Mouse (Mus musculus) erythroblast, embryonic 14.5 days (primary cell): ENCODE results near the gene Kctd11. TPM values are rescaled to one million over a fixed set of nuclear protein-coding genes. Genes with fewer than 3 reads are reported as not detected.
"Not testable (repeated sequence)": the region's sequence is repeated elsewhere in the genome, so short reads cannot be mapped to it uniquely, and the experiment has no call there.

Experiments
- H3K27me3 ChIP-seq: 2 replicates; pipeline ENCODE4 v1.6.1; 2012; ENCODE audit warnings: inconsistent platforms; ENCODE audit not compliant: control insufficient read depth
- H3K36me3 ChIP-seq: 2 replicates; pipeline ENCODE4 v1.6.1; 2012; ENCODE audit warnings: mild to moderate bottlenecking, inconsistent platforms; ENCODE audit not compliant: control insufficient read depth
- H3K4me1 ChIP-seq: 2 replicates; pipeline ENCODE4 v1.6.1; 2012; ENCODE audit warnings: inconsistent platforms; ENCODE audit not compliant: control insufficient read depth
- H3K4me3 ChIP-seq: replicated peaks from 2 replicates; pipeline ENCODE3; 2012; ENCODE audit warnings: moderate library complexity, mild to moderate bottlenecking, inconsistent platforms
- H3K9me3 ChIP-seq: 2 replicates; pipeline ENCODE4 v1.6.1; 2012; ENCODE audit warnings: low read length, inconsistent platforms, mixed read lengths; ENCODE audit not compliant: control insufficient read depth
- GATA1 ChIP-seq: IDR thresholded peaks from 2 replicates; pipeline ENCODE4 v1.6.1; 2012; ENCODE audit warnings: low read length, inconsistent platforms, mixed read lengths
- TAL1 ChIP-seq: IDR thresholded peaks from 3 replicates; pipeline ENCODE4 v1.6.1; 2012; ENCODE audit warnings: low read length, inconsistent platforms, mixed read lengths
- polyA plus RNA-seq: library from polyadenylated mRNA; stranded (reverse); fragments of >175 nt; gene quantifications from 2 replicates; pipeline ENCODE4 v1.2.3, GENCODE M21; 2012

The Kctd11 gene
- polyA plus RNA-seq, 1 experiment = 0.02 TPM

DNA sequence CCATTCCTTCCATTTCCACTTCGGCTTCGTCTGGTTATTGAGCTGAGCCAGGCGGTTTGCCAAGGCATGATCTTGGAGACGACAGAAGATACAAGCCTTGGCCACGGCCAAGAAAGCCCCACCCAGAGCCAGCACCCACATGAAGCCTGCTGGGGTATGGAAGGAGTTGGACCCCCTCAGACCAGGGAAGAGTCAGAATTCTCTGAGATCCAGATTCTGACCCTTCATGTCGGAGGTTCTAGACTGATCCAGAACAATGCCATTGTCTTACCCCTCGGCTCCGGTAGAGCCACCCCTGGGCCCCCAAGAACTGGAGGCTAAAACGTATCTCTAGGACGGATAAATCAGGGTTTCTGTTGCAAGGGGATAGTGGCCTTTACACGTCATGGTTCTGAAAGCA lies 3.3 kb downstream of the Kctd11 start, which contains the start of gene Tmem95:
TSS of gene Tmem95 (minus strand) at position 141 of the 400 bp plus-strand sequence.
- no peaks in the 10 kb centered on the region for H3K9me3 ChIP-seq
- H3K27me3 ChIP-seq = peaks cover 13% of the 10 kb centered on the region
- no peaks in the 10 kb centered on the region for H3K36me3 ChIP-seq
- peak within 1 kb of the TSS; percentile 1 for H3K4me3 ChIP-seq
- H3K4me1 ChIP-seq = peaks cover 86% of the 10 kb centered on the region
- no peak for TF ChIP-seq GATA1
- no peak for TF ChIP-seq TAL1

GRCm38 (mm10) chr11:69876867-69877266 lies 4.3 kb downstream of the Kctd11 start:
- Histone ChIP-seq H3K27me3 (peaks cover 11% of the 10 kb centered on the region), H3K9me3 (no peaks in the 10 kb centered on the region), H3K36me3 (no peaks in the 10 kb centered on the region), H3K4me1 (peaks cover 88% of the 10 kb centered on the region), H3K4me3 (peak overlapping the region; percentile 1)
- no peak for TF ChIP-seq TAL1
- TF ChIP-seq GATA1 = no peak

GRCm38 (mm10) chr11:69876186-69876585 lies 5.0 kb downstream of the Kctd11 start:
- Histone ChIP-seq H3K27me3 (peaks cover 5% of the 10 kb centered on the region), H3K9me3 (no peaks in the 10 kb centered on the region), H3K4me1 (peaks cover 83% of the 10 kb centered on the region), H3K4me3 (no peak overlapping the region), H3K36me3 (no peaks in the 10 kb centered on the region)
- TF ChIP-seq TAL1 = no peak
- no peak for TF ChIP-seq GATA1

DNA sequence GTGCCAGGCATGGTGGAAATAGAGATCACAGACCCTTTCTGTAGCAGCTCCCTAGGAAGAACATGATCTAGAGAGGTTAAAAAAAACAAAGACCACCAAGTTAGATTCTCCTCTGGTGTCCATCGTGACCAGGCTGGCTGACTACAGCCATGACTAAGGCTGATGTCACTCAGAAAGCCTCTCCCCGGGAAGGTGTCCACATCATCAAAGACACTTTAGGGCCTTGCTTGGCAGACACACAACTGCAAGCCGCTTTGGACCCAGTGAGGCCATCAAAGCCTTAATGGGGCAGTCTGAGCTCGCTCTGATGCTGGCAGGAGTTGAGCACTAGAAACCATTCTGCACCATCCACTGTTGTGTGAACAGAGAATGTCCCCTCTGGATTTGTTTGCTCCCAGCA lies 8.8 kb downstream of the Kctd11 start:
- no peaks in the 10 kb centered on the region for H3K27me3 ChIP-seq
- TF ChIP-seq TAL1 = no peak
- TF ChIP-seq GATA1 = no peak

DNA sequence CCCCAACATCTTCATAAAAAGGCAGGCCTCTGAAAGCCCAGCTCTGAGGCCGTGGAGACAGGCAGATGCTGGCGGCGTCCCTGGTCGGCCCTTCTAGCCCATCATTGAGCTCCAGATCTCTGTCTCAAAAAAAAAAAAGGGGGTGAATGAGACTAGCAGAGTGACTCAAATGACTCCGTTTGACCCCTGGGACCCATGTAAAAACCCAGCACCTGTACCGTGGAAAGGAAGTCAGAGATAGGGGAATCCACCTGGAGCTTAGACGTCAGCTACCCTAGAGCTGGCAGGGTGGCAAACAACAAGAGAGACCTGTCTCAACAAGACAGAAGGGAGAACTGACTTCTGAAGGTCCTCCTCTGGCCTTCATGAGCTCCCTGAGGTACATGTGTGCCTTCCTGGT lies 9.4 kb downstream of the Kctd11 start:
- Histone ChIP-seq H3K4me1 (peaks cover 68% of the 10 kb centered on the region), H3K36me3 (no peaks in the 10 kb centered on the region), H3K9me3 (no peaks in the 10 kb centered on the region), H3K4me3 (no peak overlapping the region), H3K27me3 (no peaks in the 10 kb centered on the region)
- no peak for TF ChIP-seq TAL1
- no peak for TF ChIP-seq GATA1

More for the DNA sequence above, 8.8 kb downstream of the Kctd11 start:
- Histone ChIP-seq H3K36me3 (no peaks in the 10 kb centered on the region), H3K9me3 (no peaks in the 10 kb centered on the region), H3K4me1 (peaks cover 68% of the 10 kb centered on the region), H3K4me3 (no peak overlapping the region)

DNA sequence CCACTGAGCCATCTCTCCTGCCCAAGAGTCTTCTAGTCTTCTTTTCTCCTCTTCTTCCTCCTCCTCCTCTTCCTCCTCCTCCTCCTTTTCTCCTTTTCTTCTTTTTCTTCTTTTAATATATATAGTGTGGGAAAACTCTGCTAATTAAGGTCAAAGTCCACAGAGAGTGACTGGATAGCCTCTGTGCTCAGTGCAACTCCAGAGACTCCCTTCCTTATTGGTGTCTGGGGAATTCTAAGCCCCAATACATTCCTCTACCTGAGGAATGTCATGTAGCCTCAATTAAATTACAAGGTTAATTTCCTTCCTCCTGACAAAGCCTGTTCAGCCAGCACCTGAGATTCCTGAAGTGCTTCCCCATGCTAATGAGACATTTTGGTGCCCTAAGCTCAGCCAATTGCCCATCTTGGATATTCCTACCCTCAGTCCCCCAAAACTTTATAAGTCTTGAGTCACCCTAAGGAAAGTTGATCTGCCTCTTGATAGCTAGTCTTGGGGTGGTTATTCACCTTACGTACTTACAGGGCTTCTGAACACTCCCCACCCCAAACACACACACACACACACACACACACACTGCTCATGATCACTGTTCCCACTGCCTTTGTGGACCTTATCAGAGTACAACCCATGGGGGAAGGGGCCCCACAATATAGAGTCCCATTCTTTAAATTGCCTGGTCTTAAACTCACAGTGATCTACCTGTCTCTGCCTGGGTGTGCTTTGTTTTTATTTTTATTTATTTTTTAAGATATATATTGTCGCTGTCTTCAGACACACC lies 10.7 kb downstream of the Kctd11 start:
- no peaks in the 10 kb centered on the region for H3K36me3 ChIP-seq
- TF ChIP-seq GATA1 = no peak
- no peak for TF ChIP-seq TAL1
- no peaks in the 10 kb centered on the region for H3K27me3 ChIP-seq
- H3K9me3 ChIP-seq = no peaks in the 10 kb centered on the region
- peaks cover 64% of the 10 kb centered on the region for H3K4me1 ChIP-seq
- H3K4me3 ChIP-seq = no peak overlapping the region

GRCm38 (mm10) chr11:69867335-69867734 lies 13.9 kb downstream of the Kctd11 start:
- H3K4me1 ChIP-seq = peaks cover 74% of the 10 kb centered on the region
- no peaks in the 10 kb centered on the region for H3K27me3 ChIP-seq
- H3K4me3 ChIP-seq = no peak overlapping the region
- no peaks in the 10 kb centered on the region for H3K36me3 ChIP-seq
- H3K9me3 ChIP-seq = no peaks in the 10 kb centered on the region
- no peak for TF ChIP-seq TAL1
- no peak for TF ChIP-seq GATA1

- H3K4me1 ChIP-seq = peaks cover 67% of the 10 kb centered on the region
- TF ChIP-seq GATA1 = no peak
- H3K27me3 ChIP-seq = no peaks in the 10 kb centered on the region
- no peak overlapping the region for H3K4me3 ChIP-seq
- no peaks in the 10 kb centered on the region for H3K36me3 ChIP-seq
- no peaks in the 10 kb centered on the region for H3K9me3 ChIP-seq
These were observed 15.6 kb downstream of the Kctd11 start for GRCm38 (mm10) chr11:69865561-69865960.

DNA sequence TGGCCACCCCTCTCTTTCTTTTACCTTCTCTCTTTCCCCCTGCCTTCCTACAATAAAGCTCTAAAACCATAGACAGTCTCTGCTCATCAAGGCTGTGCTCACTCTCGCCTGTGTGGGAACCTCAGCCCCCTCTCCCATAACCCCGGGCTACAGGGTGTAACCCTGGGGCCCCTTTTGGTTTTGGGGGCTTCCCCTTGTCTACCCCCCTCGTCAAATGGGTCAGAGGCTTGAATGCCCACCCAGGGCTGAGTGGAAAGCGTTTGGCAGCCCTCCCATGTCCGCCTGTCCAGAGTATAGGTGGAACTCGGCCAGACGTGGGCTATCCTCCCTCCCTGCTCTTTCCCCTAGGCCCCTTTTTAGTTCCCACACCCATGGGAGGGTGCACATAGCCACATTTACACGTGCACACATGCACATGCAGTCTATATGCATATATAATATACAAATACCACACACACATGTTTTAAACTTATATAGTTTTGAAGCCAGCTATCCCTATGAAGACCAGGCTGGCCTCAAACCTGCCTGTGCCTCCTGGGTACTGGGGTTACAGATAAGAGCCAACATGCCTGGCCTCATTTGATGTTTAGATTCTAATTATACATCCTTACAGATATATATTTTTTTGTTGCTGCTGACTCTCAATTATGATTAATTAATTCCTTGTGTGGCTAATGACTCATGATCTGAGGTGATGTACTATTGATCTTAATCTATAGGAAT lies 16.9 kb downstream of the Kctd11 start:
- TF ChIP-seq GATA1 = no peak
- TF ChIP-seq TAL1 = no peak
- peak overlapping the region; percentile 19 for H3K4me3 ChIP-seq
- H3K4me1 ChIP-seq = peaks cover 59% of the 10 kb centered on the region
- H3K27me3 ChIP-seq = peaks cover 4% of the 10 kb centered on the region
- no peaks in the 10 kb centered on the region for H3K36me3 ChIP-seq
- no peaks in the 10 kb centered on the region for H3K9me3 ChIP-seq

DNA sequence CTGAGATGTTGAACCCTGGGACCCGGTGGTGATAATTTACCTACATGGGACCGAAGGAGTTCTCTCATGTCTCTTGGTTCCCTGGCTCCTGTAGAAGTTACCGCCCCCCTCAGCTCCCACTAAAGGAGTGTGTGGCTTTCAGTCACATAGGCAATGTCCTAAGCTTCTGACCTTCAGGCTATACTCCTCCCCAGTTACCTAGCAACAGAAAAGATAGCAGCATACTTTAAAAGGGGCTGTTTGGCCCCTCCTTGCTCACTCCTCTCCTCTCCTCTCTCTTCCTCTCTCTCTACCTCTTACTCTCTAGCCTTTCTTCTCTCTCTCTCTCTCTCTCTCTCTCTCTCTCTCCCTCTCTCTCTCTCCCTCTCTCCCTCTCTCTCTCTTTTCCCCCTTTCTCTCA lies 17.5 kb downstream of the Kctd11 start:
- H3K36me3 ChIP-seq, H3K27me3 ChIP-seq, H3K9me3 ChIP-seq, H3K4me3 ChIP-seq: not testable (repeated sequence)
- peaks cover 60% of the 10 kb centered on the region for H3K4me1 ChIP-seq
